Mouse (Mus musculus): ENCODE data around the gene Iqce. TPM values are rescaled to one million over a fixed set of nuclear protein-coding genes. Genes with fewer than 3 reads are reported as not detected.

The Iqce gene
- polyA plus RNA-seq, 1 experiment from 2014 or later: 31.3 TPM

DNA sequence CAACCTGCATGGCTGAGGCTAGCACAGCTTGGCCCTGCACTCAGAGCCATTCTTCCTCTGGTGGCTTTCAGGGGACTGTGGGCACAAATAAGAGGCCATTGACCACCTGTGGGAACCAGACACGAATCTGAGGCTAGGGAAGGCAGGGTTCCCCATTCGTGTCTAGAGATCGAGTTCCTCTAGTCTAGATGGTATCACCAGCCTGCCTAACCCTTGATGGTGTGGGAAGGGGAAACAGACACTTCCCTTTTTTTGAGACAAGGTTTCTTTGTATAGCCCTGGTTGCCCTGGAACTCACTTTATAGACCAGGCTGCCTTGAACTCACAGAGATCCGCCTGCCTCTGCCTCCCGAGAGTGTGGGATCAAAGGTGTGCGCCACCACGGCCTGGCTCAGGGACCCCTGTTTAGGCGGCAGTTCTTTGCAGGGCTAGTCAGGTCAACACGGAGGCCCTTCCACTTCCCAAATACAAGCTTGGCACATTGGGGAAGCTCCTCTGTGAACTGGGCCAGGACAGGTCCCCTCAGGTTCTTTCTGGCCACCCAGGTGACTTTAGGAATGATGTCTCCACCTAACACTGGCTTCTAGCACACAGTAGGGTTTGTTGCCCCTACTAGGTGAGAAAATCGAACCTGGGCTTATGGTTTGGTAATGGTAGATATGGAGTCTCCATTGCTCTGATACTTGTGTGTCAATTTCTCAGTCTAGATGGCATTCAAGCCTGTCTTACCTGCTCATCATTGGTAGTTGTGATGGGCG, 29.0 kb upstream of the Iqce start:
- Histone ChIP-seq H3K4me2 (replicated peaks) (no peak overlapping the region), H3K27me3 (peaks cover 21% of the 10 kb centered on the region), H3K4me1 (peaks cover 8% of the 10 kb centered on the region), H3K9ac (no peak overlapping the region), H3K9me3 (replicated peaks) (0 out of 2 replicates have a peak, but pooled peaks cover 3% of the 10 kb centered on the region), H3K36me3 (no peaks in the 10 kb centered on the region), H3K4me3 (no peak overlapping the region), H3K27ac (no peak overlapping the region)
- ATAC-seq (ENCODE audit: low FRiP score): no peak
- WGBS: 86% methylated on average over 11 of the region's 11 CpGs

DNA sequence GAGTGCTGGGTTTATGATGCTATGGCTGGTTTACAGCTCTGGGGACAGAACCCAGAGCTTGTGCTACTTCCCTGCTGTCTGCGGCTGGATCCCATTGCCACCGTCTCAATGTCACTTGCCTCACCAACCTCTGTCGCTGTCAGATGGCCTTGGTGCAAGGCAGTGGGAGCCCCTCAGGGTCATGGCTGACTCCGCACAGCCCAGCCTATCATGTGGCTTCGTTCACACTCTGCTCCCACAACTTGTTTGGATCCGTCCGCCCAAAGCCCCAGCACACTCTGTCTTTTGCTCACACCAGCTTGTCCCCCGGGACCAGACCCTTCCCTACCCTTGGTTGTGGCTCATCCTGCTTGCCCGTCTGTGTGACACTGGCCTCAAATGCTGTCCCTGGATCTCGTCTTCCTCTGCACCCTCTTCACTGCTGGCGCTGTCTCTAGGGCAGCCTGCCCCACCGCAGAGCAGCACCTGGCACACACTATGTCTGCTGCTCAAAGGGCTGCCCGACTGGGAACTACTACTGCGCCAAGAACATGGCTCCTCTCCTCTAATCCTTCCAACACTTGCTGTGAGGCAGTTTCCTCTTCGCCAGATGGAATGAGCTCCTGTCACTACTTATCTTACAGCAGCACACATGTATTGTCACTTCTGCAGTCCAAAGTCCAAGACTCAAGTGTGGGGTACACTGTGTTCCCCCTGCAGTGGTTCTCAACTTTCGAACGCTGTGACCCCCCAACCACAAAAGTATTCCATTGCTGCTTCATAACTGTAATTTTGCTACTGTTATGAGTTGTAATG, 25.0 kb upstream of the Iqce start:
- 84% methylated on average over 17 of the region's 17 CpGs for WGBS
- Histone ChIP-seq H3K4me2 (replicated peaks) (no peak overlapping the region), H3K27ac (no peak overlapping the region), H3K27me3 (no peaks in the 10 kb centered on the region), H3K9ac (no peak overlapping the region), H3K9me3 (replicated peaks) (no peaks in the 10 kb centered on the region), H3K36me3 (no peaks in the 10 kb centered on the region), H3K4me3 (no peak overlapping the region), H3K4me1 (peaks cover 15% of the 10 kb centered on the region)
- ATAC-seq (ENCODE audit: low FRiP score): no peak

DNA sequence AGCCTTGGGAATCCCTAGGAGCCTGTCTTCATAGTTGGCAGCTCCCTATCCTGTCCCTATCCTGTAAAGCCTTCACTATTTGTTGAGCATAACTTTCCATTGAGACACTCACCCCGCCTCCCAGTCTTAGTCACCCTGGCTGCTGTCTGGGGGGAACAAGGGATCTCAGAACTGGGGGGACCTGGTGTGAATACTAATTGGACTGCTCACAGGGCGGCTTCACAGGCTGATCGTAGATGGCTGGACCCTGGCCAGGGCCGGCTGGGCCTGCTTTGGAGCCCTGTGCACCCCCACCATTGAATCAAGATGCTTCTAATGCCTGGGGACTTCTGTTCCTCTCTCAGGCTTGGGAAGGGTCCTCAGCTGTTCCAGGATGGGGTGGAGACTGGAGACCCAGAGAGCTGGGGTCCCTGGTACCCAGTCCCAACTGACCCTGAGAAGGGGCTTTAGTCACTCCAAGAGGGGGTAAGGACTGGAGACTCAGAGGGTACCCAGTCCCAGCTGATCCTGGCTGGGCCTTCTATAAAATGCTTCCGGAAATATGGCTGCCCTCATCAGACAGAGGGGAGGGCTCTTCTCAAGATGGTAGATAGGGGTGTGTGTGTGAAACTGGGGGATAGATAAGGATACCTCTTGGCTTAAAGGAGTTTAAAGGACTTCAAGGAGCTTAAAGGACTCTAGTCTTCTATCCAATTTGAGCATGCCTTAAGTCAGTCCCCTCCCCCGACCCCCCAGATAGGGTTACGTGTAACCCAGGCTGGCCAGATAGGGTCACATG, 24.1 kb upstream of the Iqce start:
- Histone ChIP-seq H3K27ac (peak overlapping the region; percentile 71), H3K36me3 (no peaks in the 10 kb centered on the region), H3K4me3 (no peak overlapping the region), H3K9ac (no peak overlapping the region), H3K27me3 (no peaks in the 10 kb centered on the region), H3K4me1 (peaks cover 15% of the 10 kb centered on the region), H3K4me2 (replicated peaks) (no peak overlapping the region), H3K9me3 (replicated peaks) (no peaks in the 10 kb centered on the region)
- 70% methylated on average over 7 of the region's 7 CpGs for WGBS
- ATAC-seq (ENCODE audit: low FRiP score): peak; percentile 84

GRCm38 (mm10) chr5:140723822-140724221, 21.6 kb upstream of the Iqce start, which contains the start of gene Amz1:
Gene Amz1, plus strand, starts transcription at chr5:140724127.
- 62% methylated on average over 13 of the region's 13 CpGs for WGBS
- no peak within 1 kb of the TSS for H3K4me3 ChIP-seq
- no peak within 1 kb of the TSS for H3K4me2 ChIP-seq (replicated peaks)
- peak; percentile 62 for ATAC-seq (ENCODE audit: low FRiP score)
- no peak within 1 kb of the TSS for H3K9ac ChIP-seq
- no peaks in the 10 kb centered on the region for H3K27me3 ChIP-seq
- H3K36me3 ChIP-seq: peaks cover 15% of the 10 kb centered on the region
- peaks cover 15% of the 10 kb centered on the region for H3K4me1 ChIP-seq
- H3K27ac ChIP-seq: no peak within 1 kb of the TSS
- no peaks in the 10 kb centered on the region for H3K9me3 ChIP-seq (replicated peaks)

DNA sequence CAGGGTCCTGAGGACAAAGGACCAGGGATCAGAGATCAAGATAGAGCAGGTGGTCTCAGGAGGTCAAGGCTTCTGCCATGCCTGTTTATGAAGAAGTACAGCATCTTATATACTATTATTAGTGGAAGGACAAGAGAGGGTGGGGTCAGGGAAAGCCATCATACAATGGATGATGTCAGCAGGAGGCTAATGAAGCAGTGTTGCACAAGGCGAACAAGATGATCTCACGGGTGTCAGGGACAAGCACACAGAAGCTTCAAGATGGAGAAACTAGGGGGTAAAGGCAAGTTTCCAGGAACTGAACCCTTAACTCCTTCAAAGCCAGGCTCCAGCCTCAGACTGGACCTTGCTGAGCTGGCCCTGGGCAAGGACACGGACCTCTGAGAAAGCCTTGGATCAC, 19.9 kb upstream of the Iqce start:
- Histone ChIP-seq H3K36me3 (peaks cover 32% of the 10 kb centered on the region), H3K9ac (no peak overlapping the region), H3K4me2 (replicated peaks) (no peak overlapping the region), H3K9me3 (replicated peaks) (no peaks in the 10 kb centered on the region), H3K27ac (no peak overlapping the region), H3K4me3 (no peak overlapping the region), H3K27me3 (no peaks in the 10 kb centered on the region), H3K4me1 (peaks cover 15% of the 10 kb centered on the region)
- 80% methylated on average over 3 of the region's 3 CpGs for WGBS
- no peak for ATAC-seq (ENCODE audit: low FRiP score)

DNA sequence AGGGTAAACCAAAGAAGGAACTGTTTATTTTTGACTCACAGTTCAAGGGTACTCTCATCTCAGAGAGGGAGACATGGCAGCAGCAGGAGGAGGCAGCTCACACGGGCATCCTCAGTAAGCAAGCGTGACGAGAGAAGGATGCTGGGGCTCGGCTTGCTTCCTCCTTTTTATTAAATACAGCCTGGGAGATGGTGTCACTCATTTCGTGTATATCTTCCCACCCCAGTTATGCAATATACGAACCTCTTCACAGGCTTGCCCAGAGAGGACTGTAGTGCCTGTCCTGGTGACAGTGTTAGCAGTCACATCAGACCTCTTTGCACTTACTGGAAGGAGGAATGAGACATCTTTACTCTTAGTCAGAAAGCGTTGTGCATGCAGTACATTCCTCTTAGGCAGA, 18.6 kb upstream of the Iqce start:
- WGBS: 82% methylated on average over 7 of the region's 7 CpGs
- H3K4me3 ChIP-seq: no peak overlapping the region
- no peak overlapping the region for H3K9ac ChIP-seq
- H3K27ac ChIP-seq: no peak overlapping the region
- H3K36me3 ChIP-seq: peaks cover 46% of the 10 kb centered on the region
- H3K4me2 ChIP-seq (replicated peaks): no peak overlapping the region
- no peak for ATAC-seq (ENCODE audit: low FRiP score)
- H3K27me3 ChIP-seq: no peaks in the 10 kb centered on the region
- no peaks in the 10 kb centered on the region for H3K9me3 ChIP-seq (replicated peaks)
- 0 out of 2 replicates have a peak, but pooled peaks cover 8% of the 10 kb centered on the region for H3K4me1 ChIP-seq

- 85% methylated on average over 5 of the region's 5 CpGs for WGBS
- H3K27me3 ChIP-seq: no peaks in the 10 kb centered on the region
- H3K4me2 ChIP-seq (replicated peaks): no peak overlapping the region
- no peak overlapping the region for H3K4me3 ChIP-seq
- no peaks in the 10 kb centered on the region for H3K9me3 ChIP-seq (replicated peaks)
- peaks cover 80% of the 10 kb centered on the region for H3K36me3 ChIP-seq
- no peak overlapping the region for H3K9ac ChIP-seq
- ATAC-seq (ENCODE audit: low FRiP score): no peak
- H3K4me1 ChIP-seq: peaks cover 3% of the 10 kb centered on the region; the same call in 1 of the 2 replicates
- no peak overlapping the region for H3K27ac ChIP-seq
Observed at GRCm38 (mm10) chr5:140711040-140711439, 8.9 kb upstream of the Iqce start.

GRCm38 (mm10) chr5:140710315-140710714, 8.1 kb upstream of the Iqce start:
- Histone ChIP-seq H3K4me3 (no peak overlapping the region), H3K4me2 (replicated peaks) (no peak overlapping the region), H3K36me3 (peaks cover 73% of the 10 kb centered on the region), H3K4me1 (peaks cover 10% of the 10 kb centered on the region), H3K9me3 (replicated peaks) (no peaks in the 10 kb centered on the region), H3K27me3 (no peaks in the 10 kb centered on the region), H3K27ac (no peak overlapping the region), H3K9ac (no peak overlapping the region)
- ATAC-seq (ENCODE audit: low FRiP score): no peak
- 94% methylated on average over 6 of the region's 6 CpGs for WGBS

DNA sequence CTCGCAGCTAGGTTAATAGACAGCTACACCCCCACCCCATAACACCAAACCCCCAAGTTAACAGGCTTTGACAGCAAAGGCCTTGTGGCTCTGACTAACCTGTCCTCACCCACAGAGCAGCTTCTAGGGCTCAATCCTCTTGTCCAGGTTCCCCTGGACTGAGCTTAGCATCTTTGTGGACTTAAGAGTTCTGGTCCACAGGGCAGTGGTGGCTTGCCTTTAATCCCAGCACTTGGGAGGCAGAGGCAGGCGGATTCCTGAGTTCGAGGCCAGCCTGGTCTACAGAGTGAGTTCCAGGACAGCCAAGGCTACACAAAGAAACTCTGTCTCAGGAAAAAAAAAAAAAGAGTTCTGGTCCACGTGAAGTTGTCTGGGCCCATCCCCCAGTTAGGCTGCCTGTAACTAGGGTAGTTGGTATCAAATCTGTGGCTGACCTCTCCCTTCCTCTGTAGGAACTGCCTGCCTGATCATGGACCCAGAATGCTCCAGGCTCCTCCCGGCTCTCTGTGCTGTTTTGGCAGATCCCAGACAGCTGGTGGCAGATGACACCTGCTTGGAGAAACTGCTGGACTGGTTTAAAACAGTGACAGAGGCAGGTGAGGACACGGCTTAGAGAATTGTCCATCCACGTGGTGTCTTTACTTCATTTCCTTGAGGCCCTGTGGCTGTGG, 3.5 kb upstream of the Iqce start:
- H3K9ac ChIP-seq: peak overlapping the region; percentile 78
- no peak for ATAC-seq (ENCODE audit: low FRiP score)
- WGBS: 62% methylated on average over 7 of the region's 7 CpGs
- peak overlapping the region; percentile 73; the same call in 1 of the 2 replicates for H3K27ac ChIP-seq
- peak overlapping the region; percentile 73 for H3K4me2 ChIP-seq (replicated peaks)
- no peaks in the 10 kb centered on the region for H3K9me3 ChIP-seq (replicated peaks)
- H3K4me1 ChIP-seq: peaks cover 28% of the 10 kb centered on the region
- H3K36me3 ChIP-seq: peaks cover 27% of the 10 kb centered on the region
- H3K4me3 ChIP-seq: peak overlapping the region; percentile 66
- H3K27me3 ChIP-seq: no peaks in the 10 kb centered on the region

DNA sequence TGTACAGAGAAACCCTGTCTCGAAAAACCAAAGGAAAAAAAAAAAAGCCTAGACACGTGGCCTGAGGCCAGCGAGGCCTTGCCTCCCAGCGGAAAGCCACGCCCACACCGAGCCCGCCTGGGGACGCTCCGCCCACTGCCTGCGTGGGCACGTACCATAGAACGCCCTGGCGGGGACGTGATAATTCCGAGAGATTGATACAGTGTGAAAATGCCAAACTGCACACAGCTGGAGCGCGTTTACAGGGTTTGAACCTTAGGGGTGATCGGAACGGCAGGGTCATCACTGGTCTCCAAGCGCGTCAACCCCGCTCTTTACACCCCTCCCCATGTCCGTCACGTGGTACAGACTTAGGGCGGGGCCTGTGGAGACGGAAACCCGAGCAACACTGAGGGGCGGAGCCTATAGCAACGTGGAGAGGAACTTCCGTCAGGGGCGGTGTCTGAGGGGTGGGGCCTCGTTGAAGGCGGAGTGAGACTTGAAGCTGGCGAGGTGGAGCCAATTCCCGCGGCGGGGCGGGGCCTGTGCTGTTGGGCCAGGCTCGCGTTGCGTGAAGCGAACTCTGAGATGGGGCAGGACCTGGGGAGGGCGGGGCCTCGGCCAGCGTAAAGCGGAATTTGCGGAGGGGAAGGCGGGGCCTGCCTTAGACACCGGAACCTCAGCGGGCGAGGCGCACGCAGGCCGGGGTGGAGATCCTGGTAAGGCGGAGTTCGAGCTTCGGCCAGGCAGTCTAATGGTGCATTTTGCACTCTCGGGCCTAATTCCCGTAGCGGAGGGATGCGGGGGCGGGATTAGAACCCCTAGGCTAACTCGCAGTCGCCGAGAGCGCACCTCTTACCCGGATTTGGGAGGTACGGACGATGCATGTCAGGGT, 2.4 kb upstream of the Iqce start, which contains the start of gene Brat1:
Brat1 (plus strand) TSS at position 634 of the 874 bp plus-strand sequence.
- no peaks in the 10 kb centered on the region for H3K9me3 ChIP-seq (replicated peaks)
- under 1% methylated on average over 69 of the region's 69 CpGs for WGBS
- H3K4me3 ChIP-seq: peak within 1 kb of the TSS; percentile 66
- H3K27me3 ChIP-seq: no peaks in the 10 kb centered on the region
- peaks cover 19% of the 10 kb centered on the region; the same call in 1 of the 2 replicates for H3K36me3 ChIP-seq
- H3K4me1 ChIP-seq: peaks cover 35% of the 10 kb centered on the region
- peak within 1 kb of the TSS; percentile 78 for H3K9ac ChIP-seq
- ATAC-seq (ENCODE audit: low FRiP score): peak; percentile 94
- peak within 1 kb of the TSS; percentile 88 for H3K27ac ChIP-seq
- H3K4me2 ChIP-seq (replicated peaks): peak within 1 kb of the TSS; percentile 73

All from hindbrain, embryonic 12.5 days (tissue).